Mouse (Mus musculus) forebrain, embryonic 11.5 days (tissue): ENCODE data around the gene Rhbdf1. TPM values are rescaled to one million over a fixed set of nuclear protein-coding genes. Genes with fewer than 3 reads are reported as not detected.
A peak's percentile ranks its signal among the peaks of the same experiment; 100 is the strongest.

Experiments
- ATAC-seq: fragments of 200-750 bp; cut with Nextera tagmentation; replicated peaks from 2 replicates; pipeline ENCODE4 v1.8.0; 2017; ENCODE audit warnings: moderate TSS enrichment; ENCODE audit not compliant: low FRiP score
- DNase-seq: peaks from one replicate; pipeline ENCODE4 v3.0.0-alpha.2; 2017; ENCODE audit warnings: low spot score
- H3K27ac ChIP-seq: fragments of 300-500 bp; sonication (generic); 2 replicates; pipeline ENCODE4 v1.5.1; 2014; ENCODE audit warnings: low read depth, low read length
- H3K27me3 ChIP-seq: fragments of 300-500 bp; sonication (generic); 2 replicates; pipeline ENCODE4 v1.6.1; 2014; ENCODE audit warnings: mild to moderate bottlenecking, low read length, mixed read lengths; ENCODE audit not compliant: control insufficient read depth, insufficient read depth
- H3K36me3 ChIP-seq: fragments of 300-500 bp; sonication (generic); 2 replicates; pipeline ENCODE4 v1.6.1; 2014; ENCODE audit warnings: mild to moderate bottlenecking, low read length, moderate library complexity, mixed read lengths; ENCODE audit not compliant: control insufficient read depth, insufficient read depth
- H3K4me1 ChIP-seq: fragments of 300-500 bp; sonication (generic); replicated peaks from 2 replicates; pipeline ENCODE4 v1.6.1; 2014; ENCODE audit warnings: low read length, mixed read lengths; ENCODE audit not compliant: control insufficient read depth, insufficient read depth
- H3K4me2 ChIP-seq: fragments of 300-500 bp; sonication (generic); 2 replicates; pipeline ENCODE4 v1.6.1; 2014; ENCODE audit warnings: low read depth, mild to moderate bottlenecking, low read length, moderate library complexity, mixed read lengths; ENCODE audit not compliant: severe bottlenecking
- H3K4me3 ChIP-seq: fragments of 300-500 bp; sonication (generic); 2 replicates; pipeline ENCODE4 v1.5.1; 2014; ENCODE audit warnings: low read depth, low read length
- H3K9ac ChIP-seq: fragments of 300-500 bp; sonication (generic); 2 replicates; pipeline ENCODE4 v1.6.1; 2014; ENCODE audit warnings: low read length
- H3K9me3 ChIP-seq: fragments of 300-500 bp; sonication (generic); 2 replicates; pipeline ENCODE4 v1.6.1; 2016; ENCODE audit warnings: low read length, mixed read lengths; ENCODE audit not compliant: control insufficient read depth
- WGBS: fragments of 180-500 bp; shearing (Covaris S2); extraction: QIAGEN DNeasy Blood & Tissue Kit; methylation state at CpG from one replicate; pipeline ENCODE4 v1.1.7; 2014; 5-methylcytosine and 5-hydroxymethylcytosine counted together
- polyA plus RNA-seq: library from polyadenylated mRNA; unstranded; fragments of >200 nt; fragmentation: Nextera tagmentation; extraction: Ambion mirVana; gene quantifications from 2 replicates; pipeline ENCODE4 v1.2.1, GENCODE M21; 2014

Rhbdf1 gene
- polyA plus RNA-seq, 1 experiment from 2014 or later = 20.4 TPM

GRCm38 (mm10) chr11:32194626-32195025 lies 27.5 kb downstream of the Rhbdf1 start:
- H3K9me3 ChIP-seq = no peaks in the 10 kb centered on the region
- H3K9ac ChIP-seq = no peak overlapping the region
- WGBS = 79% methylated on average over 5 of the region's 5 CpGs
- ATAC-seq (no peak), DNase-seq (peak; percentile 29)
- H3K4me1 ChIP-seq = no peaks in the 10 kb centered on the region
- H3K4me2 ChIP-seq = no peak overlapping the region
- H3K27ac ChIP-seq = no peak overlapping the region
- no peaks in the 10 kb centered on the region for H3K36me3 ChIP-seq
- no peaks in the 10 kb centered on the region for H3K27me3 ChIP-seq
- no peak overlapping the region for H3K4me3 ChIP-seq

- Histone ChIP-seq H3K27ac (no peak overlapping the region), H3K27me3 (no peaks in the 10 kb centered on the region), H3K9ac (no peak overlapping the region), H3K4me1 (no peaks in the 10 kb centered on the region), H3K4me2 (no peak overlapping the region), H3K9me3 (no peaks in the 10 kb centered on the region), H3K36me3 (no peaks in the 10 kb centered on the region), H3K4me3 (no peak overlapping the region)
- ATAC-seq (no peak), DNase-seq (peak; percentile 47)
- WGBS = 89% methylated on average over 10 of the region's 10 CpGs
Observed at GRCm38 (mm10) chr11:32194086-32194485, 28.0 kb downstream of the Rhbdf1 start.

GRCm38 (mm10) chr11:32193156-32193555 lies 28.9 kb downstream of the Rhbdf1 start:
- ATAC-seq = no peak
- Histone ChIP-seq H3K27me3 (no peaks in the 10 kb centered on the region), H3K27ac (no peak overlapping the region), H3K36me3 (no peaks in the 10 kb centered on the region), H3K4me2 (no peak overlapping the region), H3K4me1 (no peaks in the 10 kb centered on the region), H3K4me3 (no peak overlapping the region), H3K9ac (no peak overlapping the region), H3K9me3 (no peaks in the 10 kb centered on the region)
- 89% methylated on average over 10 of the region's 10 CpGs for WGBS
- DNase-seq = no peak

GRCm38 (mm10) chr11:32190603-32191110 lies 31.4 kb downstream of the Rhbdf1 start:
- 80% methylated on average over 13 of the region's 13 CpGs for WGBS
- no peak overlapping the region for H3K27ac ChIP-seq
- ATAC-seq = no peak

GRCm38 (mm10) chr11:32190119-32190518 lies 32.0 kb downstream of the Rhbdf1 start:
- H3K27ac ChIP-seq = no peak overlapping the region
- H3K4me1 ChIP-seq = no peaks in the 10 kb centered on the region
- no peak overlapping the region for H3K9ac ChIP-seq
- no peak overlapping the region for H3K4me2 ChIP-seq
- WGBS = 80% methylated on average over 9 of the region's 9 CpGs
- H3K36me3 ChIP-seq = no peaks in the 10 kb centered on the region
- H3K9me3 ChIP-seq = no peaks in the 10 kb centered on the region
- DNase-seq = no peak
- no peak overlapping the region for H3K4me3 ChIP-seq
- no peak for ATAC-seq
- H3K27me3 ChIP-seq = no peaks in the 10 kb centered on the region

More at GRCm38 (mm10) chr11:32190603-32191110, 31.4 kb downstream of the Rhbdf1 start:
- Histone ChIP-seq H3K4me1 (no peaks in the 10 kb centered on the region), H3K9ac (no peak overlapping the region), H3K36me3 (no peaks in the 10 kb centered on the region), H3K4me3 (no peak overlapping the region), H3K9me3 (no peaks in the 10 kb centered on the region), H3K4me2 (no peak overlapping the region), H3K27me3 (no peaks in the 10 kb centered on the region)
- no peak for DNase-seq

GRCm38 (mm10) chr11:32189434-32189833 lies 32.7 kb downstream of the Rhbdf1 start:
- DNase-seq (no peak), ATAC-seq (no peak)
- no peaks in the 10 kb centered on the region for H3K36me3 ChIP-seq
- no peak overlapping the region for H3K4me2 ChIP-seq
- H3K9me3 ChIP-seq = no peaks in the 10 kb centered on the region
- no peak overlapping the region for H3K4me3 ChIP-seq
- WGBS = 62% methylated on average over 5 of the region's 5 CpGs
- H3K9ac ChIP-seq = no peak overlapping the region
- H3K27ac ChIP-seq = no peak overlapping the region
- H3K27me3 ChIP-seq = no peaks in the 10 kb centered on the region
- no peaks in the 10 kb centered on the region for H3K4me1 ChIP-seq

- Histone ChIP-seq H3K27ac (no peak overlapping the region), H3K36me3 (no peaks in the 10 kb centered on the region), H3K9me3 (no peaks in the 10 kb centered on the region), H3K4me1 (no peaks in the 10 kb centered on the region), H3K9ac (no peak overlapping the region), H3K4me3 (no peak overlapping the region), H3K4me2 (no peak overlapping the region), H3K27me3 (no peaks in the 10 kb centered on the region)
- WGBS = 85% methylated on average over 12 of the region's 12 CpGs
- DNase-seq (no peak), ATAC-seq (no peak)
Observed at GRCm38 (mm10) chr11:32188881-32189280, 33.2 kb downstream of the Rhbdf1 start.

- Histone ChIP-seq H3K9ac (no peak overlapping the region), H3K27ac (no peak overlapping the region), H3K4me3 (no peak overlapping the region), H3K4me1 (no peaks in the 10 kb centered on the region), H3K4me2 (no peak overlapping the region), H3K27me3 (no peaks in the 10 kb centered on the region), H3K36me3 (no peaks in the 10 kb centered on the region), H3K9me3 (no peaks in the 10 kb centered on the region)
- no peak for ATAC-seq
- 87% methylated on average over 4 of the region's 4 CpGs for WGBS
- DNase-seq = no peak
Observed at GRCm38 (mm10) chr11:32187256-32187655, 34.8 kb downstream of the Rhbdf1 start.

- no peak overlapping the region for H3K4me3 ChIP-seq
- no peaks in the 10 kb centered on the region for H3K36me3 ChIP-seq
- H3K4me1 ChIP-seq = no peaks in the 10 kb centered on the region
- no peaks in the 10 kb centered on the region for H3K9me3 ChIP-seq
- H3K27ac ChIP-seq = no peak overlapping the region
- 85% methylated on average over 3 of the region's 3 CpGs for WGBS
- DNase-seq = no peak
- H3K9ac ChIP-seq = no peak overlapping the region
- H3K27me3 ChIP-seq = no peaks in the 10 kb centered on the region
- no peak for ATAC-seq
- H3K4me2 ChIP-seq = no peak overlapping the region
Observed at GRCm38 (mm10) chr11:32186031-32186430, 36.1 kb downstream of the Rhbdf1 start.
